Mouse (Mus musculus): ENCODE results near the gene Kif2b.

Kif2b gene

DNA sequence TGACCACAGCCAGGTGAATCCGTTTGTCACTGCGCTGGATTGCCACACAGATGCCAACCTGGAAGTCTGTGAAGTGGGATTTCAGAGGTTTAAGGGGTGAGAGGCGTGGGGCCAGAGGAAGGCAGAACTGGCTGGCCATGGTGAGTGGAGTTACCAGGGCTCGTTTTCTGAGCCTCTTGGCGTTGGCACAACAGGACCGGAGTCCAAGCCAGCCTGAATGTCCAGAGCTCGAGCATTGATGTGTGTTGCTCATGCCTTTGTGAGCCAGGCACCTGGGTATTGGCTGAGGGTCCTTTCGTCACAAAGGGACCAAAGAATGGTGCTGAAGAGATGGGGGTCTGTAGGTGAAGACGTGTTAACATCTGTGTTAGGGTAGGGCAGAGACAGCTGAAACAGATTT, at the start of gene Kif2b:
TSS of gene Kif2b (minus strand) at position 242 of the 400 bp plus-strand sequence.
- DNase-seq, result no peak

DNA sequence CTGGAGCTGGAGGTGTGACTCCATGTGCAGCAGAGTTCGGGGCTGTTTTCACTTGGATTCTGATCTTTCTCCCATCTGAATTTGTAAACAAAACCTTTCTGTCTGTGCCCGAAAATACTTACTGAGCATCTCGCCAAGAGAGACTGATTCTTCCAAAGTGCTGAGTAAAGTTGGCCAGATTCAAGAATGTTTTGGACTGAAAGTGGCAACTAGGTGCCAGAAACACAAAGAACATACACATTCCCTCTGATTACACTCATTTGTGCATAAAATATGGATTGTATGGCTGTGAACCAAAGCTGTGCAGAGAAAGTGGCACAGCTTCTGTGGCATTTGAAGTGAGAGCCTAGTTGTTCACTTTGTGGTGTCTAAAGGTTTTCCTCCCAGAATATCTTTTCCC, 15.7 kb upstream of the Kif2b start:
- no peak for DNase-seq

DNA sequence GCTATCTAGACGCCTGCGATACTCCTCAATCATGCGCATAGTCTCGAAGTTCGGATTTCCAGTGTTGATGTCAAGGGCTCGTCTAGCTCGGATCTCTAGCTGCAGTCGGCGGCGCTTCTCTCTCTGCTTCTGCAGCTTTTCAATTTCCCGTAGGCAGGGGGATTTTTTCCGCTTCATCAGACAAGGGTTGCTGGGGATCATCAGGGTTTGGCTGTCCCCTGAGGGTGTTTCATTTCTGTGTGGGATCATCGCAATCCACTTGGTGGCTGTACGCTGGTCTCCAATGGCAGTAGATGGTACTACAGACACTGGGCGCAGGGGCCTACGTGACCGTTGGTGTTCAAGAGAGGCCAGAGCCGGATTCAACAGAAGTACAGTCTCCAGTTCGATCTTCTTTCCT, 502 bp downstream of the Kif2b start:
- no peak for DNase-seq

DNA sequence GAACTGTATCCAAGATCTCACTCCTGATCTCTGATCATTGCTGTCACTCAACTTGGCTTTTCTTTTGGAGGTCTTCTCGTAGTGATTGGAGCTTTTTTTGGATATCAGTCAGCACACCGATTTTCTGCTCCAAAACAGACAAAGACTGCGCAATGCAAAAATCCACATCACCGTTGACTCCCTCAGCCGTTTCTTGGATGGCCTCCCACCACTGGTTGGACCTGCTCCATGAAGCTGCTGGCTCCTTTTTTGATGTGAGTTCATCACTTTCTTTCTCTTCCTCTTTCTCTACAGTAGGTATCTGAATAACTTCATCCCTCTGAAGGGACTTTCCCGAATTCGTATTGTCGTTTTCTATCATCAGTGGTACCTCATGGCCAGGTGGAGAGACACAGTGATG, 2.0 kb downstream of the Kif2b start:
- DNase-seq, result no peak

DNA sequence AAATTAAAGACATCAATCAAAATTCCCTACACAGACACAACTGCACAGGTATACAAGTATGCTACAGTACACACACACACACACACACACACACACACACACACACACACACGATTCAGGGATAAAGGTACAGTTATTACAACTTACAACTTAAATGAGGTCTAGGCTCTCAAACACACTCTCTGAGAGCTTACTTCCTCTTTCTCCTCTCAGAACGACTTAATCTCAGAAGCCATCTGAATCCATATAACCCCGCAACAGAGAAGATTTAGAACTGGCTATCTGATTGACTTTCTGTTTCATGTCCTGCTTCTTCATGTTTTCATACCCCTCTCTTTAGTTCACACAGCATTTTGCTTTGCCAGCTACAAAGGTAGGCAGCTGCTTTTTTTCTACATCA, 2.9 kb downstream of the Kif2b start:
- no peak for DNase-seq

DNA sequence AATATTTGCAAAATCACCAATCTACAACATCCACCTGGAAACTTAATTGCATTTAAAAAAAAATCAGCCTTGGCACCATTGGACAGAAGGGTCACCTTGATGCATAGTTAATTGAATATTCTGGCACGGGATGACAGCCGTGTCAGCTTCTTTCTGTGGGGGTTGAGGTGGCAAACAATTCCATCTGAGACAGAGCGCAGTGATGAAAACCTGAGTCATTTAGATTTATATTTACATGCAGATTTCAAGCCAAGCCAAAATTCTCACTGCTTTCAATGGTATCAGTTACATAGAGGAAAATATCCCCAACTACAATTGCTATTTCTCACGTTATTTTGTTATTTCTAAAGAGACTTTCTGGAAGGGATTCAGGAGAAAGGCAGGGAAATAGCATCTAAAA, 46.6 kb downstream of the Kif2b start:
- DNase-seq, result no peak
